Mouse (Mus musculus) heart, adult 8-10 months (tissue): ENCODE results near the gene Dcst2. TPM values are rescaled to one million over a fixed set of nuclear protein-coding genes. Genes with fewer than 3 reads are reported as not detected.

ENCODE experiments used
- DNase-seq: peaks from one replicate; pipeline ENCODE4 v3.0.0; 2022; ENCODE audit warnings: low spot score
- total RNA-seq, 4 experiments: library from RNA; stranded (reverse); gene quantifications; 2 replicates each; pipeline ENCODE4 v1.2.4; 2022

The Dcst2 gene
- total RNA-seq, 4 experiments from 2014 or later = not detected

DNA sequence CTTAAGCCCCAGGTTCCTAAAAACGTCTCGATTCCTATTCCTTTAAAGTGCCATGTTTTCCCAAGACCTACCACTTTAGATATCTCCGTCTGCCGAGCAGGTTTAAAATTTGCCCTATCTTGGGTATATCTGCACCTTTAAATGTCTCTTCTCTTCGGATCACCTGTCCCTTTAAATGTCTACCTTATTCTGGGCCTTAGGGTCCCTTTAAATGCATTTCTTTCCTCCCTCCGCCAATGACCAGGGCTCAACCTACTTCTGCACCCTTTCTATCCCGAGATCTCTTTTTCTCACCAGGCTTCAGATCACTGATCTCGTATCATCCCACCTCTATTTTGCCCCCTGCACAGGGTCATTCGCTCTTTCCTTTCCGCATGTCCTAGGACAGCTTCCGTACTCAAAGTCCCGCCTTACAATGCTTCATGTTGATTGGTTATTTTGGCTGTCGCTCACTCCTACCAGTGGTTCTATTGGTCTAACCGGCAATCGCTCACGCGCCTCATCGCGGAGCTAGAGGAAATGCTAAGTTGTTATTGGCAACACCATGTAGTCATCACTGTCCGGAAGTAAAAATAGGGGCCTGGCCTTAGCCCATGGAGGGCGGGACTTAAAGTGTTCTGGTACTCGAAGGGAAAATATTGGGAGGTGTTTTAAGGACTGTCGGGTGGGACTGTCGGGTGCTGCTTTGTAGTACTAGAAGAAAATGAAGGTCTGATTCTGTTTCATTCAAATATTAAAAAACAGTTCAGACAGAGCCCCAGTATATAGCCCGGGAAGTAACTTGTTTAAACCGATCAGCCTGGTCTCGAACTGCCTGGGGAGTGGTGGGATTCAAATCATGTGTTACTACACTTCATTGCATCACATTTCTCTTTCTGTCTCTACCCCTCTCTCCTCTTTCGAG, 50.0 kb downstream of the Dcst2 start, which contains the start of gene Flad1:
Gene Flad1 (minus strand): TSS at position 381 of the 904 bp plus-strand sequence.
- peak; percentile 100 for DNase-seq

DNA sequence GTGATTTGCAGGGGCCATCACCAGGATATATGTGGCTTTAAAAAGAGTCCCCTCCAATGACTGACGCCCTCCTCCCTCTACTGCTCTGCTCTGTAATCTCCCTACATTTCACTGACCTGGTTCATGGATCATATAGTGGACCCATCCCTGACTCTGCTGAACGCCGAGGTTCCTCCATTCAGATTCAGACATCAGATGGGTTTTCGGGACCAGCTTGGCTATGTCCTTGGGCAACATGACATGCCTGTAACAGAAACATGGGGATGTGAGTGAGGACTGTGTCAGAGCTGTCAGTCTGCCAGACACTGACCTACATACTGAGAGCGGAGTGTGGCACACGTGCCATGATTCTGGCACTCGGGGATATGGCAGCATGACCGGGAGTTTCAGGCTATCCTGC, 54.4 kb downstream of the Dcst2 start:
- no peak for DNase-seq

DNA sequence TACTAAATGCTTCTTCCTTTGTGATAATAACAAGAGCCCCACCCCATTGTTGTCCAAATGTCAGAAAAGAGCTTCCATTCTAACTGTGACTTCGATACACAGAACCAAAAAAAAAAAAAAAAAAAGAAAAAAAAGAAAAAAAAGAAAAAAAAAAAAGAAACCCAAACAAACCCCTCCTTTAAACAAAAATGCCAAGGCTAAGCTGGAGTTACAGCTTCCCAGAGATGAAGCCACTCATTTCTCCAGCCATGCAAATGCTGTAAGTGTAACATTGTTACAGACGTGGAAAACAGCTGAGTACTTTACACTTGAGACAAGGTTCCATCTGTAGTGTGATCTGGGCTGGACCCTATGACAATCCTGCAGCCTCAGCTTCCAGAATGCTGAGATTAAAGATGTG, 55.4 kb downstream of the Dcst2 start:
- DNase-seq = no peak

DNA sequence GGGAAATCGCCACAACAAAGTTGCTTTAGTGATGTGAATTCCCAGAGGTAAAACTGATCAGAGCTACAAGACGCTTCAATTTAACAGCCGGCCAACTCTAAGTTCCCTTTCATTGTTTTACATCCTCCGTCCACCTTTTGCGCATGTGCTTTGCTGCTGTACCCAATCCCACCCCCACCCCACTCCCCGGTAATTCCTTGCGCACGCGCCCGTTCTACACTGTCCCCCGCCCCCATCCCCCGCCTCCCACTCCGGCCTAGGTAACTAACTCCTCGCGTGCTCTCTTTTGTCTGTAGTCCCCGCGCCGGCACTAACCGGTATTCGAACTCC, 56.0 kb downstream of the Dcst2 start:
- DNase-seq = no peak

DNA sequence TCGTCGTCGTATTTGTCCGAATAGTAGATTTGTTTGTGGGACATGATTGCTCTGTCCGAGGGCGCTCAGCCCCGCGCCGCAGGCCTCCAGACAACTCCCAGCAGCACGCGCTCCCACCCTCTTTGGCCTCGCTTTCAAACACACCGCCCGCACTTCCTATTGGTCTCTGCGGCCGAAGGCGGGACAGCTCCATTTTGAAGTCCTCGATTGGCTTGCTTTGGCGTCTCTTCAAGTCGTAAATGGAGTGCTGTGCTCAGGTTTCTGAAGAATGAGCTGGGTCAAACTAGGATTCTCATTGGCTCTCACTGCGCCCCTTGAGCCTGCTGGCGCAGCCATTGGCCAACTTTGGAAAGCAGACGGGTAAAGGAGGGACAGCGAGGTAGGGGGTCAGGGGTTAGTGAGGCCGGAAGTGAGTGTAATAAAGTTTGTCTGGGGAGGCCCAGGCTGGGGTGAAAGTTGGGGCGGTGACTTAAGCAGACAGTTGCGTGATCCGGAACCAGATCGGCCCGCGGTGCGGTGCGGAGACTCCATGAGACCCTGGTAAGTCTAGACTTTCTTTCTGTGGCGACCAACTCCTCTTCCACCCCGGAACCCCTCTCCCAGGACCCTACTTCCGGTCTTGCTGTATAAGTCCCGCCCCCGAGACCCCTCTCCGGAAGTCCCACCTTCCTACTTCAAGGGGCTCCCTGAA, 56.5 kb downstream of the Dcst2 start, which contains the start of the genes Cks1b and Shc1:
Gene Cks1b (minus strand): TSS at position 214 of the 691 bp plus-strand sequence.
Gene Shc1 (plus strand): TSS at position 274 of the 691 bp plus-strand sequence.
- peak; percentile 98 for DNase-seq

DNA sequence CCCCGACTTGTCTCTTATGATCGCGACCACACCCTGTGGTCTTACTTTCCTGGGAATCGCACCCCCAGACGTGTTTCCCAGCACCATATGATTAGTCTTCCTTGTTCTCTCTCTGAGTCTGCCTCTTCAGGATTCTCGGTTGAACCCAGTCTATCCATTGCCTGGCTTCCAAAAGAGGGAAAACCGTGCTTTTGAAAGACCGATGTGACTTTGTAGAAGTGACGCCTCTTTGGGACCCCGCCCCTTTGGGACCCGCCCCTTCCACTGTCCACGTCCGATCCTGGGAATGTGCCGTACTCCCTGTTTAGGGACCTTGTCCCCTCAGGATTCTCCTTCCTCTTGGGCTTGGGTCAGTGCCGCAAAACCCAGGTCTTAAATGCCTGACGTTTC, 57.1 kb downstream of the Dcst2 start:
- DNase-seq = peak; percentile 87

DNA sequence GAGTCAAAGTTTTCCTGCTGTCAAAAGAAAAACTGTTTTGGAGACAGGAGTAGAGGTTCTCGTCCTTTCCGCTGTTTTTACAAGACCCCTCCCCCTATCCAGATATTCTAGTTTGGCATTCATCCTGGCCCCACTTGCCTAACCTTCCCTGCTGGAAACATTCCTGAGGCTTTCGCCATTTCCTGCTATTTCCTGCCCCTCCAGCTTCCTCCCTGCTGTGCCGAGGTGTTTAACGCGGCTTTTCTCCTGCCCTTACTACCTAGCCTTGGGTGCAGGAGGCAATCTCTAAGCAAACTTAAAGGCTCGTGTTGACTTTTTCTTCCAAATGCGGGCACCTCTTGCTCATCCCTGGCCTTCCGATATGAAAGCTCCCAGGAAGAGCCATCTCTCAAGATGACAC, 57.8 kb downstream of the Dcst2 start:
- DNase-seq = peak; percentile 81

DNA sequence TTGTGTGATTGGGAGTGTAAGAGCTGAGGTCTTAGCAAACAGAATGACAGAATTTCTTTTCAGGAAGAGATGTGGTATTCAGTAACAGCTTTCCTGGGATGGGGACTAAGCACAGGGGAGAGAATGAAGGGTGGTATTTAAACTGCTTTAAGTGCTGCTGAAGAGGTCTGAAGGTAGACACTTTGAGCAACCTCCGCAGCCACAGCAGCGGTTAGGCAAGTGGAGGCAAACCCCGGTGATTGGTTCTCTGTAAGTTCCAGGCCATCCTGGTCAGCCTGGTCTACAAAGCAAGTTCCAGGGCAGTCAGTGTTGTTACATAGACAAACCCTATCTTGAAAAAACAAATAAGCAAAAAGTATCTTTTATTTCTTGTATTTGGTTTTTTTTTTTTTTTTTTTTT, 58.2 kb downstream of the Dcst2 start:
- no peak for DNase-seq

DNA sequence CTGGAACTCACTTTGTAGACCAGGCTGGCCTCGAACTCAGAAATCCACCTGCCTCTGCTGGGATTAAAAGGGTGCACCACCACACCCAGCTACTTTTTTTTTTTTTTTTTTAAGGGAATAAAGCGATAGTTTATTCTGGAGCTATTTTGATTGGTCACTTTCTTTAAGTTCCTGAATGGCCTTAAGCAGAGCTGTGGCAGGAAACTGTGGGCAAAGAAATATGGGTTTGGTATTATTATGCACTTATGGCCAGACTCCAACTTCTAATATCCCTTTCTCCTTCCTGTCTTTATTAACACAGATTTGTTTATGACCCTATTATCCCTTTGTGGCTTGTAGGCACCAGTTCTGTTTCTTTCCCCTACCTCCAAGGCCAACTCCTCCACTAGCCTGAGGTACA, 58.6 kb downstream of the Dcst2 start:
- no peak for DNase-seq

DNA sequence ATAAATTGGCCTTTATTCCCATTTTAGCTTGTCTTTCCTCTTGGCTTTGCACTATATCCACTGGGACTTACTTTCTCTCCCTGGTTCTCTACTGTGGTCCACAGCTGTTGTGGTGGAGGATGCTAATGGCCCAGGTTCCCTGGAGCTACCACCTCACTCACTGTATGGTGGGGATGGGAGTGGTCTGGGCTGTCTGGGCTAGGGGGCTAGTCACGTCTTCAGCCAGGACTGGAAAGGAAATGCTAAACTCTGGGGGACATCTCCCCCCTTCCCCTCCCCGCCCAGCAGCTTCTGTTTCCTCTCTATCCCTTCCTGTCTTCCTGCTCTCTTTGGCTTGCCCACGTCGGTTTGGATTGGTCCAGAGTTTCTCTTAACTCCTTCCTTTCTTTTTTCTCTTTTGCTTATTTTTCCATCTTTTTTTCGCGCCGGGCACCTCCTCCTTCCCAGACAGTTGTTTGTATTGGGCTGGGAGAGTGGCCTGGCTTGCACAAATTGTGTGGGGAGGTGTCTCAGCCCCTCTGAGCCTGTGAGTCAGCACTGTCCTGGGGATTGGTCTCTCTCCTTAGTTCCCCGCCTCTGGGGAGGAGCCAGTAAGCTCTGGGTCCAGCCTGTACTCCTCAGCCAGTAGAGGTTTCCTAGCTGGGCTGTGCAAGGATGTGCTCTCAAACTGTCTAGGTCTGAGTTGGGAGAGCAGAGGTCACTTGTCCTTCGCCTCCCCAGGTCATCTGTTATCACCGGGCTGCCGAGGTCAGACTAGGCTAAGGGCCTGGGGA, 59.4 kb downstream of the Dcst2 start:
- DNase-seq = peak; percentile 90

DNA sequence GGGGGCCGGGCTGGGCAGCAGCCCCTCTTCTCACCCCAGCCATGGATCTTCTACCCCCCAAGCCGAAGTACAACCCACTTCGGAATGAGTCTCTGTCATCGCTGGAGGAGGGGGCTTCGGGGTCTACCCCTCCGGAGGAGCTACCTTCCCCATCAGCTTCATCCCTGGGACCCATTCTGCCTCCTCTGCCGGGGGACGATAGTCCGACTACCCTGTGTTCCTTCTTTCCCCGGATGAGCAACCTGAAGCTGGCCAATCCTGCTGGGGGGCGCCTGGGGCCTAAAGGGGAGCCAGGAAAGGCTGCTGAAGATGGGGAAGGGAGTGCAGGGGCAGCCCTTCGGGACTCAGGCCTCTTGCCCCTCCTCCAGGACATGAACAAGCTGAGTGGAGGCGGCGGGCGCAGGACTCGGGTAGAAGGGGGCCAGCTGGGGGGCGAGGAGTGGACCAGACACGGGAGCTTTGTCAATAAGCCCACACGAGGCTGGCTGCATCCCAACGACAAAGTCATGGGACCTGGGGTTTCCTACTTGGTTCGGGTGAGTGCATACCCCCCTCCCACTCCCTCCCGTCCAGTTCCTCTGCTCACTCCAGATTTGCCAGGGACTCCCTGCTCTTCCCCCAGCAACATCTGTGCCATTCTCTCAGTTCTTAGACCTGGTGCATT, 60.2 kb downstream of the Dcst2 start:
- DNase-seq = no peak

DNA sequence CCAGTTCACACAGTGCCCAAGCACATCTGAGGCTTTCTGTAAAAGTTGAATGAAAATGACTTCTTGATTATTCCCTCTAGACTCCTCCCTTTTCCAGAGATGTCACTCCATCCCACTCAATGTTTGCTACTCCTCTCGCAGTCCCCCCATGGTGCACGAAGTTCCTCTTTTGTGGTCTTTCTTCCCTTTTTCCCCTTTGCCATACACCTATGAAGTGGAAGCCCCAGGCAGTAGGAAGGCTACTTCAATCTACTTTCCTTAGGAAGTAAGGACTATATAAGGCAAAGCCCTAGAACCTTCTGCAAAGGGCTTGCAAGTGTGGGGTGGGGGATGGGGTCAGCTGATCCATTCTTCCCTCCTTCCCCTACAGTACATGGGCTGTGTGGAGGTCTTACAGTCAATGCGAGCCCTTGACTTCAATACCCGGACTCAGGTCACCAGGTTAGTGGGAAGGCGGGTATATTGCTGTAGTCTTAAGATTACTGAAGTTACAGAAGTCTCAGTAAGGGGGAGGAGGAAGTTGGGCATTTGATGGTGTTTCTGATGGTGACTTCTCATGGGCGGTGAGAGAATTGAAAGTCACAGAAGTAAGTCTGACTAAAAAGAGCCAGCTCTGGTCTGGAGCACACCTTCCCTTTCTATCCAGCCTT, 60.9 kb downstream of the Dcst2 start:
- DNase-seq = no peak

DNA sequence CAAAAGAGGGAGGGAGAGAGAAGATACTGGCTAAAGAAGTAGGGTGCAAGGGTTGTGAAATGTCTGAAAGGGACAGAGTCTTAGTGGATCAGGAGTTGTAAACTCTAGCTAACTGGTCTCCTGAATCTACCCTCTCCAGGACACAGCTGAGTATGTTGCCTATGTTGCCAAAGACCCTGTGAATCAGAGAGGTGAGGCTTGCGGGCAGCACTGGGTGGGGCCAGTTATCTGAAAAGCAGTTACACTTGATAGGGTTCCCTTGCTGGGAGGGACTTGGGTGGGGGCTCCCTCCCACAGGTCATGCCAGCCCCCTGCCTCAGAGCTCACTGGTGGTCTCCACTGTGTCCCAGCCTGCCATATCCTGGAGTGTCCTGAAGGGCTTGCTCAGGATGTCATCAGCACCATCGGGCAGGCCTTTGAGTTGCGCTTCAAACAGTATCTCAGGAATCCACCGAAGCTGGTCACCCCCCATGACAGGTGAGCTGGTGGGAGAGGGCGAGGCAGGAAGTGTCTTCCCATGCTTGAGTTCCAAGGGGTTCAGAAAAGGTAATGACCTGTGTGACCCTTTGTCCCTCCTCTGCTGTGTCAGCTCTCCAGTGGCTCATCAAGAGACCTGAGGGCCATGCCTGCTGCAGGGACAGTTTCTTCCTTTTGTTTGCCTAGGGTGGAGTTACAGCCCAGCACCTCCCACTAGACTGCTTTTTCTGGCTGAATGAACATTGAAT, 62.8 kb downstream of the Dcst2 start:
- no peak for DNase-seq

DNA sequence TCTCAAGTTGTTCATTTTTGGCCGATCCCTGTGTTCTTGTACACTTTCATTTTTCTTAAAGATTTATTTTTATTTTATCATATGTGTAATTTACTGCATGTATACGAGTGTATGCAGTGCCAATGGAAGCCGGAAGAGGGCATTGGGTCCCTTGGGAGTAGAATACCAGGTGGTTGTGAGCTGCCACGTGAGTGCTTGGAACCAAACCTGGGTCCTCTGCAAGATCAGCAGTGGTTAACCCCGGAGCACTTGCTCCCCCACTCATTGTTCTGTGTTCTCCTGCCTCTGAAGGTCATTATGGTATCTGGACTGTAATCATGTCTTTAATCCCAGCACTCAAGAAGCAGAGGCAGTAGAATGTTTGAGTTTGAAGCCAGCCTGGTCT, 63.4 kb downstream of the Dcst2 start:
- DNase-seq = no peak

DNA sequence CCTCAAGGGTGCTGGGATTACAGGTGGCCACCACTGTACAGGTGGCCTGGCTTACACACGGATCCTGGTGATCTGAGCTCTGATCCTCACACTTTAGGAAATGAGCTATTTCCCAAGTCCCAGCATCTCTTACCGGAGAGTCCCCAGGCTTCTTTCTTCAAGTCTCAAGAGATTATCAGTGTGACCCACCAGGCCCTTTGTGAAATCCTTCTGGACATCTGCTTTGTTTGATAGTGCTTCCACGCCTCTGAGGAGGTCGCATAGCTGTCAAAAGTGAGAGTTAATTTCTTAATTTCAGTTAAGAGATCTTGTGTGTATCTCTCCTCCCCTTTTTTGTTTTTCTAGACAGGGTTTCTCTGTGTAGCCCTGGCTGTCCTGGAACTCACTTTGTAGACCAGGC, 64.1 kb downstream of the Dcst2 start:
- DNase-seq = no peak

Other genes with a start within 250 kb of the Dcst2 start
- gene Pklr, start 225.8 kb upstream of the Dcst2 start, total RNA-seq = not detected
- under 1 TPM in 3 of 4 experiments, not detected in 1; 0.12 to 0.75 (median 0.72) TPM for gene Hcn3, start 201.8 kb upstream of the Dcst2 start, total RNA-seq
- 10 to 100 TPM; 14.6 to 19.3 (median 17.2) TPM for gene Clk2, start 197.2 kb upstream of the Dcst2 start, total RNA-seq
- gene Scamp3, start 184.5 kb upstream of the Dcst2 start, total RNA-seq = 10 to 100 TPM; 49.4 to 57.8 (median 53.3) TPM
- 1 to 10 TPM; 2.6 to 4.8 (median 4.3) TPM for gene Fam189b, start 178.8 kb upstream of the Dcst2 start, total RNA-seq
- gene Gba, start 159.0 kb upstream of the Dcst2 start, total RNA-seq = 10 to 100 TPM; 17.0 to 19.8 (median 17.9) TPM
- 1 to 10 TPM; 3.2 to 9.8 (median 4.0) TPM for gene Thbs3, start 146.8 kb upstream of the Dcst2 start, total RNA-seq
- gene Mtx1, start 134.9 kb upstream of the Dcst2 start, total RNA-seq = 10 to 100 TPM; 56.4 to 63.5 (median 59.5) TPM
- gene Muc1, start 132.9 kb upstream of the Dcst2 start, total RNA-seq = under 1 TPM in 3 of 4 experiments, not detected in 1; 0.13 to 0.63 (median 0.49) TPM
- gene Krtcap2, start 116.0 kb upstream of the Dcst2 start, total RNA-seq = 100 to 1,000 TPM in 1 of 4 experiments, 10 to 100 TPM in 3; 87.0 to 108 (median 89.4) TPM
- under 1 TPM; 0.34 to 0.87 (median 0.83) TPM for gene Trim46, start 115.7 kb upstream of the Dcst2 start, total RNA-seq
- gene Dpm3, start 102.6 kb upstream of the Dcst2 start, total RNA-seq = 10 to 100 TPM; 49.1 to 65.7 (median 53.6) TPM
- gene Slc50a1, start 91.4 kb upstream of the Dcst2 start, total RNA-seq = 10 to 100 TPM; 16.6 to 27.0 (median 21.0) TPM
- 10 to 100 TPM; 28.2 to 36.1 (median 32.6) TPM for gene Efna1, start 80.8 kb upstream of the Dcst2 start, total RNA-seq
- under 1 TPM in 1 of 4 experiments, not detected in 3; 0.11 TPM for gene Efna3, start 39.0 kb upstream of the Dcst2 start, total RNA-seq
- under 1 TPM in 3 of 4 experiments, not detected in 1; 0.19 to 0.34 (median 0.27) TPM for gene Efna4, start 23.9 kb upstream of the Dcst2 start, total RNA-seq
- 10 to 100 TPM; 43.3 to 52.5 (median 48.6) TPM for gene Adam15, start 12.0 kb upstream of the Dcst2 start, total RNA-seq
- gene Dcst1, start 3.3 kb downstream of the Dcst2 start, total RNA-seq = not detected
- gene Zbtb7b, start 32.8 kb downstream of the Dcst2 start, total RNA-seq = 10 to 100 TPM; 19.6 to 23.2 (median 22.9) TPM
- 1 to 10 TPM in 2 of 4 experiments, under 1 TPM in 1, not detected in 1; 0.75 to 1.5 (median 1.2) TPM for gene Lenep, start 40.8 kb downstream of the Dcst2 start, total RNA-seq
- 10 to 100 TPM; 55.5 to 71.8 (median 67.9) TPM for gene Flad1, start 49.9 kb downstream of the Dcst2 start, total RNA-seq
- gene Cks1b, start 56.4 kb downstream of the Dcst2 start, total RNA-seq = 1 to 10 TPM; 3.8 to 5.4 (median 4.2) TPM
- 10 to 100 TPM; 33.3 to 37.7 (median 36.5) TPM for gene Shc1, start 56.5 kb downstream of the Dcst2 start, total RNA-seq
- gene Pygo2, start 68.2 kb downstream of the Dcst2 start, total RNA-seq = 10 to 100 TPM; 13.3 to 17.9 (median 14.9) TPM
- gene Pbxip1, start 74.7 kb downstream of the Dcst2 start, total RNA-seq = 10 to 100 TPM; 67.8 to 74.7 (median 71.2) TPM
- 1 to 10 TPM; 5.5 to 8.6 (median 7.5) TPM for gene Pmvk, start 92.6 kb downstream of the Dcst2 start, total RNA-seq
- gene Kcnn3, start 158.2 kb downstream of the Dcst2 start, total RNA-seq = 1 to 10 TPM; 2.1 to 3.4 (median 2.4) TPM